Mouse (Mus musculus) bone marrow macrophage, adult 2 months (primary cell): ENCODE data around the gene Dnah2. TPM values are rescaled to one million over a fixed set of nuclear protein-coding genes. Genes with fewer than 3 reads are reported as not detected.

Source experiments
- H3K27ac ChIP-seq: 2 replicates; pipeline ENCODE4 v1.5.1; 2012; ENCODE audit warnings: low read depth, low read length; ENCODE audit not compliant: insufficient read depth
- H3K4me1 ChIP-seq: 2 replicates; pipeline ENCODE4 v1.6.1; 2012; ENCODE audit warnings: low read length; ENCODE audit not compliant: control insufficient read depth, insufficient read depth
- H3K4me3 ChIP-seq: 2 replicates; pipeline ENCODE4 v1.5.1; 2012; ENCODE audit warnings: mild to moderate bottlenecking, low read length, moderate library complexity; ENCODE audit not compliant: insufficient read depth
- CTCF ChIP-seq: IDR thresholded peaks from 2 replicates; pipeline ENCODE4 v1.5.1; 2012; ENCODE audit warnings: low read depth, mild to moderate bottlenecking, low read length, moderate library complexity
- POLR2A ChIP-seq: IDR thresholded peaks from 2 replicates; pipeline ENCODE4 v1.6.1; 2012; ENCODE audit warnings: mild to moderate bottlenecking, low read depth, low read length, borderline replicate concordance
- polyA plus RNA-seq: library from polyadenylated mRNA; stranded (reverse); fragments of >200 nt; gene quantifications from 2 replicates; pipeline ENCODE4 v1.2.4, GENCODE M21; 2012; ENCODE audit not compliant: missing spikeins, insufficient read depth, insufficient read length

Gene Dnah2
- polyA plus RNA-seq, 1 experiment = 0.72 TPM

DNA sequence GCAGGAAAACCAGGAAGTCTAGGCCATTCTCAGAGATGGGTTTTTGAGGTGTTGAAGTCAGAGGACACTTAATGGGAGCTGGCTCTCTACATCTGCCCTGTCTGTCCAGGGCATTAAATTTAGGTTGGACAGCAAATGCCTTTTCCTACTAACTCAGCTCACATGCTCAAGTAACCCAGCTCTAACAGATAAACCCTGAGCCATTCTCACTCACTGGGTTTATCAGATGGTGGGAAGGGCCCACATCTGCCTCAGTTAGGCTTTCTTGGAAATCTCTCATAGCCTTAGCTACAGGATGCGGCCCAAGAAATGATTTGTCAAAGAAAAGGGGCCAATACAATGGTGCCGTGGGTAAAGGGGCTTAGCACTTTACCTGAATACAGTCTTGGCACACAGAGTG lies 122.7 kb downstream of the Dnah2 start:
- Histone ChIP-seq H3K27ac (no peak overlapping the region), H3K4me1 (peaks cover 24% of the 10 kb centered on the region), H3K4me3 (no peak overlapping the region)
- TF ChIP-seq CTCF (no peak), POLR2A (no peak)

- no peak overlapping the region for H3K27ac ChIP-seq
- TF ChIP-seq CTCF (no peak), POLR2A (no peak)
- no peak overlapping the region for H3K4me3 ChIP-seq
- H3K4me1 ChIP-seq = peaks cover 22% of the 10 kb centered on the region
Observed at GRCm38 (mm10) chr11:69423885-69424284, 125.0 kb downstream of the Dnah2 start.

GRCm38 (mm10) chr11:69422842-69423241 lies 126.1 kb downstream of the Dnah2 start:
- Histone ChIP-seq H3K4me1 (peaks cover 16% of the 10 kb centered on the region), H3K4me3 (no peak overlapping the region), H3K27ac (no peak overlapping the region)
- TF ChIP-seq CTCF (no peak), POLR2A (no peak)

- TF ChIP-seq CTCF = no peak
- no peak for TF ChIP-seq POLR2A
- Histone ChIP-seq H3K27ac (no peak overlapping the region), H3K4me3 (no peak overlapping the region), H3K4me1 (peaks cover 21% of the 10 kb centered on the region)
Observed at GRCm38 (mm10) chr11:69421131-69421977, 127.6 kb downstream of the Dnah2 start.

- peaks cover 21% of the 10 kb centered on the region for H3K4me1 ChIP-seq
- no peak for TF ChIP-seq POLR2A
- TF ChIP-seq CTCF = no peak
- H3K27ac ChIP-seq = no peak overlapping the region
- H3K4me3 ChIP-seq = peak overlapping the region; percentile 44
Observed at GRCm38 (mm10) chr11:69420554-69421000, 128.3 kb downstream of the Dnah2 start.

DNA sequence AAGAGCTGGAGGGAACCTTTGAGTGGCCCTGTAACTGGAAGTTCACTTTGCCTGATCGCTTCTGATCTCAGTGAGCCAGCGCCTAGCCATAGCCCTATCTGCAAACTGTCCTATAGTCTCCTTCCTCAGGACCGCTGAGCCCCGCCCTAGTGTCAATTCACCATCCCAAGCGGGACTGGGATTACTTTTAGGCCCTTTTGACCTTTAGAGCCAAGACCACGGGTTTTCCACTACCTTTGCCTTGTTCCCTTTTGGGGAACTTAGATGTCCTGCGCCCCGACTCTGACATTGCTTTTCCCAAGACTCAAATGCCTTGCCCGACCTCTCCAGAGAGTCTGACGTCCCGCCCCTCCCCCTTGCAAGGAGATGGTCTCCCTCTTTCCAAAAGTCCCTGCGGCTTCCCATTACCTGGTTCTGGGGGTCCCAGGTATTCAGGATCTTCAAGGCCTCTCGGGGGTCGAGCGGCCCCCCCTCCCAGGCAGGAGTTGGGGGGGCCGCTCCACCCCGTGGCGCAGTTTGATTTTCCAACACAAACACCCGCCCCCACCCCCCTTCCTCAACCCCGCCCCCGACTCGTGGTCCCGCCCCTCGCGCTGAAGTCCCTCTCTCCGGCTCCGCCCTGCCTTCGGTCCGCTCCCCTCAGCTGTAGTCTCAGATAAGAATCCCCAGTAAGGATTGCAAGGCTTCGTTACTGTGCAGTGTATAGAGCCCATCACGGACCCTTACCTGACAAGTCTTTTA lies 128.9 kb downstream of the Dnah2 start:
- H3K4me3 ChIP-seq = peak overlapping the region; percentile 48
- no peak for TF ChIP-seq CTCF
- TF ChIP-seq POLR2A = no peak
- no peak overlapping the region for H3K27ac ChIP-seq
- peaks cover 26% of the 10 kb centered on the region for H3K4me1 ChIP-seq

- Histone ChIP-seq H3K27ac (no peak overlapping the region; the same call in 1 of the 2 replicates), H3K4me3 (peak overlapping the region; percentile 48), H3K4me1 (peaks cover 29% of the 10 kb centered on the region)
- TF ChIP-seq POLR2A = no peak
- TF ChIP-seq CTCF = no peak
Observed at GRCm38 (mm10) chr11:69419443-69419812, 129.5 kb downstream of the Dnah2 start.

- TF ChIP-seq POLR2A = no peak
- 0 out of 2 replicates have a peak, but pooled peaks have one; percentile 10 for TF ChIP-seq CTCF
- H3K27ac ChIP-seq = peak overlapping the region; percentile 84
- peak overlapping the region; percentile 67 for H3K4me3 ChIP-seq
- peaks cover 29% of the 10 kb centered on the region for H3K4me1 ChIP-seq
Observed at GRCm38 (mm10) chr11:69418481-69419442, 130.1 kb downstream of the Dnah2 start.
